Mouse (Mus musculus): ENCODE data around the gene Pde4d.

Gene Pde4d

GRCm38 (mm10) chr13:109238670-109239069 is 788.9 kb downstream of the Pde4d start:
- no peak for DNase-seq (ENCODE audit: low read depth)

- no peak for DNase-seq (ENCODE audit: low read depth)
Measured at GRCm38 (mm10) chr13:109239296-109239695, 789.5 kb downstream of the Pde4d start.

GRCm38 (mm10) chr13:109242456-109243050 is 792.8 kb downstream of the Pde4d start:
- peak; percentile 90 for DNase-seq (ENCODE audit: low read depth)

GRCm38 (mm10) chr13:109243160-109243559 is 793.4 kb downstream of the Pde4d start:
- peak; percentile 96 for DNase-seq (ENCODE audit: low read depth)

GRCm38 (mm10) chr13:109247061-109247460 is 797.3 kb downstream of the Pde4d start:
- DNase-seq (ENCODE audit: low read depth): no peak

- DNase-seq (ENCODE audit: low read depth): no peak
Measured at GRCm38 (mm10) chr13:109249315-109249714, 799.6 kb downstream of the Pde4d start.

- no peak for DNase-seq (ENCODE audit: low read depth)
Measured at GRCm38 (mm10) chr13:109255634-109256033, 805.9 kb downstream of the Pde4d start.

GRCm38 (mm10) chr13:109260220-109260795 is 810.6 kb downstream of the Pde4d start:
- DNase-seq (ENCODE audit: low read depth): no peak

- no peak for DNase-seq (ENCODE audit: low read depth)
Measured at GRCm38 (mm10) chr13:109260796-109261516, 811.2 kb downstream of the Pde4d start.

GRCm38 (mm10) chr13:109261642-109262220 is 812.0 kb downstream of the Pde4d start:
- DNase-seq (ENCODE audit: low read depth): no peak

- no peak for DNase-seq (ENCODE audit: low read depth)
Measured at GRCm38 (mm10) chr13:109262501-109262900, 812.8 kb downstream of the Pde4d start.

- DNase-seq (ENCODE audit: low read depth): no peak
Measured at GRCm38 (mm10) chr13:109263833-109264232, 814.1 kb downstream of the Pde4d start.

- DNase-seq (ENCODE audit: low read depth): peak; percentile 74
Measured at GRCm38 (mm10) chr13:109268253-109268652, 818.5 kb downstream of the Pde4d start.

GRCm38 (mm10) chr13:109268659-109269322 is 819.0 kb downstream of the Pde4d start:
- DNase-seq (ENCODE audit: low read depth): no peak

GRCm38 (mm10) chr13:109274869-109275268 is 825.1 kb downstream of the Pde4d start:
- no peak for DNase-seq (ENCODE audit: low read depth)

GRCm38 (mm10) chr13:109277792-109278191 is 828.0 kb downstream of the Pde4d start:
- no peak for DNase-seq (ENCODE audit: low read depth)

- DNase-seq (ENCODE audit: low read depth): peak; percentile 69
Measured at GRCm38 (mm10) chr13:109278504-109278912, 828.8 kb downstream of the Pde4d start.

GRCm38 (mm10) chr13:109279211-109279610 is 829.5 kb downstream of the Pde4d start:
- no peak for DNase-seq (ENCODE audit: low read depth)

GRCm38 (mm10) chr13:109280433-109280832 is 830.7 kb downstream of the Pde4d start:
- no peak for DNase-seq (ENCODE audit: low read depth)

- DNase-seq (ENCODE audit: low read depth): no peak
Measured at GRCm38 (mm10) chr13:109287465-109287864, 837.7 kb downstream of the Pde4d start.

- no peak for DNase-seq (ENCODE audit: low read depth)
Measured at GRCm38 (mm10) chr13:109290922-109291321, 841.2 kb downstream of the Pde4d start.

GRCm38 (mm10) chr13:109293011-109293410 is 843.3 kb downstream of the Pde4d start:
- no peak for DNase-seq (ENCODE audit: low read depth)

Data from fibroblast of lung, adult 2 months (primary cell).